Mouse (Mus musculus): ENCODE measurements around the gene Foxd1. TPM values are rescaled to one million over a fixed set of nuclear protein-coding genes. Genes with fewer than 3 reads are reported as not detected.

Foxd1 gene
- total and polyA plus RNA-seq, 3 experiments, result not detected

- Histone ChIP-seq H3K4me1 (ENCODE audit: control insufficient read depth in 1 of 2, insufficient read depth in 2 of 2) (peaks cover 9 to 51% of the 10 kb centered on the region in 2 experiments; a peak in 3 of 4 replicates), H3K9ac (ENCODE audit: insufficient read depth, low read depth) (peak overlapping the region; percentile 63; the same call in 1 of the 2 replicates), H3K4me3 (replicated peaks in 1 of 3; ENCODE audit: low read depth in 2 of 3, low read length in 2 of 3, poor library complexity in 1 of 3) (peak overlapping the region in 1 of 3 experiments; percentile 28), H3K79me2 (replicated peaks; ENCODE audit: control insufficient read depth, extremely low read depth, insufficient read depth, poor library complexity, severe bottlenecking) (peaks cover 67% of the 10 kb centered on the region), H3K4me2 (ENCODE audit: insufficient read depth, low read depth, poor library complexity, severe bottlenecking) (peak overlapping the region; percentile 21; the same call in 1 of the 2 replicates), H3K36me3 (replicated peaks in 1 of 2; ENCODE audit: control insufficient read depth in 1 of 2, insufficient read depth in 1 of 2, low read length in 1 of 2) (peaks cover 43 to 60% of the 10 kb centered on the region in 2 experiments), H3K27ac (ENCODE audit: insufficient read depth, low read depth) (no peak overlapping the region), H3K27me3 (replicated peaks) (no peaks in the 10 kb centered on the region), H3K9me3 (replicated peaks; ENCODE audit: low read length) (no peaks in the 10 kb centered on the region)
- TF ChIP-seq CHD1 (IDR thresholded peaks at IDR 0.05; ENCODE audit: low read depth, low read length) (no peak), ZMIZ1 (IDR thresholded peaks at IDR 0.05; ENCODE audit: low read depth, low read length) (no peak), EP300 (IDR thresholded peaks at IDR 0.05; ENCODE audit: low read length) (no peak), ZKSCAN1 (IDR thresholded peaks at IDR 0.05; ENCODE audit: borderline replicate concordance, low read depth, low read length) (no peak), CTCF (conservative IDR thresholded peaks at IDR 0.05 in 1 of 2, IDR thresholded peaks at IDR 0.05 in 1 of 2; ENCODE audit: low read depth in 2 of 2, low read length in 2 of 2) (no peak), POLR2AphosphoS2 (IDR thresholded peaks at IDR 0.05; ENCODE audit: low read depth, low read length) (no peak), MEF2A (IDR thresholded peaks at IDR 0.05; ENCODE audit: borderline replicate concordance, low read depth, low read length) (no peak), RAD21 (IDR thresholded peaks at IDR 0.05; ENCODE audit: low read depth, low read length) (no peak), JUN (IDR thresholded peaks at IDR 0.05; ENCODE audit: insufficient read depth, low read depth, low read length) (no peak), MYC (IDR thresholded peaks at IDR 0.05; ENCODE audit: low read depth, low read length) (no peak), SIN3A (IDR thresholded peaks at IDR 0.05; ENCODE audit: low read length) (no peak), IRF4 (IDR thresholded peaks at IDR 0.05; ENCODE audit: low read depth, low read length) (no peak)
- DNase-seq (ENCODE audit: extremely low read depth), result no peak
- in situ Hi-C loops (cut with MboI; ENCODE audit: low pct_ligation_motif_present, low pct_unique_long_range_greater_than_20kb, low sequenced_read_pairs) (no loop called here), dilution Hi-C loops (cut with MboI; ENCODE audit: extremely low pct_ligation_motif_present, extremely low pct_unique_long_range_greater_than_20kb, low sequenced_read_pairs) (no loop called here)
Observed at GRCm38 (mm10) chr13:98313631-98314030, 40.4 kb upstream of the Foxd1 start.

- Histone ChIP-seq H3K9me3 (replicated peaks; ENCODE audit: low read length) (no peaks in the 10 kb centered on the region), H3K4me2 (ENCODE audit: insufficient read depth, low read depth, poor library complexity, severe bottlenecking) (peak overlapping the region; percentile 100), H3K36me3 (replicated peaks in 1 of 2; ENCODE audit: control insufficient read depth in 1 of 2, insufficient read depth in 1 of 2, low read length in 1 of 2) (peaks cover 33 to 48% of the 10 kb centered on the region in 2 experiments), H3K27ac (ENCODE audit: insufficient read depth, low read depth) (no peak overlapping the region), H3K27me3 (replicated peaks) (no peaks in the 10 kb centered on the region), H3K79me2 (replicated peaks; ENCODE audit: control insufficient read depth, extremely low read depth, insufficient read depth, poor library complexity, severe bottlenecking) (peaks cover 65% of the 10 kb centered on the region), H3K4me3 (replicated peaks in 1 of 3; ENCODE audit: low read depth in 2 of 3, low read length in 2 of 3, poor library complexity in 1 of 3) (peak overlapping the region; percentile 48 to 94 (median 74)), H3K4me1 (ENCODE audit: control insufficient read depth in 1 of 2, insufficient read depth in 2 of 2) (peaks cover 9 to 38% of the 10 kb centered on the region in 2 experiments; a peak in 3 of 4 replicates), H3K9ac (ENCODE audit: insufficient read depth, low read depth) (peak overlapping the region; percentile 100)
- DNase-seq (ENCODE audit: extremely low read depth), result no peak
- dilution Hi-C loops (cut with MboI; ENCODE audit: extremely low pct_ligation_motif_present, extremely low pct_unique_long_range_greater_than_20kb, low sequenced_read_pairs) (no loop called here), in situ Hi-C loops (cut with MboI; ENCODE audit: low pct_ligation_motif_present, low pct_unique_long_range_greater_than_20kb, low sequenced_read_pairs) (no loop called here)
- TF ChIP-seq USF2 (conservative IDR thresholded peaks at IDR 0.05; ENCODE audit: low read depth, low read length) (no peak), POLR2AphosphoS2 (IDR thresholded peaks at IDR 0.05; ENCODE audit: low read depth, low read length) (0 out of 2 replicates have a peak, but pooled peaks have one; percentile 41), MAFK (IDR thresholded peaks at IDR 0.05; ENCODE audit: insufficient replicate concordance, low read length) (no peak), JUN (IDR thresholded peaks at IDR 0.05; ENCODE audit: insufficient read depth, low read depth, low read length) (no peak), KAT2A (IDR thresholded peaks at IDR 0.05; ENCODE audit: insufficient replicate concordance, low read length) (no peak), MAX (IDR thresholded peaks at IDR 0.05; ENCODE audit: low read length) (no peak)
Observed at GRCm38 (mm10) chr13:98315124-98315523, 38.9 kb upstream of the Foxd1 start.
